Mouse (Mus musculus) cerebellum, adult 2 months (tissue): ENCODE measurements around the gene Rnase9.

ENCODE experiments used
- CTCF ChIP-seq: fragments of 200-500 bp; IDR thresholded peaks from 2 replicates; pipeline ENCODE4 v1.5.1; 2011; ENCODE audit warnings: low read depth, mild to moderate bottlenecking, control low read depth, low read length, moderate library complexity, borderline replicate concordance; ENCODE audit not compliant: insufficient read depth
- POLR2A ChIP-seq: fragments of 200-500 bp; IDR thresholded peaks from 2 replicates; pipeline ENCODE4 v1.6.1; 2011; ENCODE audit warnings: low read length, control low read depth, borderline replicate concordance; ENCODE audit not compliant: insufficient read depth

- no peak for TF ChIP-seq POLR2A
- TF ChIP-seq CTCF: no peak
These were observed 46.1 kb upstream of the Rnase9 start for GRCm38 (mm10) chr14:51087762-51088161.
